Mouse (Mus musculus): ENCODE data around the gene Ndrg3. TPM values are rescaled to one million over a fixed set of nuclear protein-coding genes. Genes with fewer than 3 reads are reported as not detected.

The Ndrg3 gene
- total RNA-seq, 2 experiments from 2014 or later: 61.0 to 87.7 TPM

Other genes starting within 250 kb of the Ndrg3 start
- 10 to 100 TPM; 52.0 to 58.6 TPM for gene Myl9, start 216.6 kb downstream of the Ndrg3 start, total RNA-seq (2021)
- 1 to 10 TPM; 2.0 to 2.1 TPM for gene Tgif2, start 152.0 kb downstream of the Ndrg3 start, total RNA-seq (2021)
- gene 4930518I15Rik, start 134.1 kb downstream of the Ndrg3 start, total RNA-seq (2021): 1 to 10 TPM; 2.5 to 3.8 TPM
- 100 to 1,000 TPM; 223 to 330 TPM for gene Rab5if, start 128.9 kb downstream of the Ndrg3 start, total RNA-seq (2021)
- gene Sla2, start 104.9 kb downstream of the Ndrg3 start, total RNA-seq (2021): under 1 TPM in 1 of 2 experiments, not detected in 1; 0.22 TPM
- gene Dsn1, start 15.1 kb upstream of the Ndrg3 start, total RNA-seq (2021): 1 to 10 TPM; 2.8 to 3.8 TPM
- gene Soga1, start 87.2 kb upstream of the Ndrg3 start, total RNA-seq (2021): 10 to 100 TPM; 31.4 to 36.2 TPM
- gene Tldc2, start 95.0 kb upstream of the Ndrg3 start, total RNA-seq (2021): not detected
- 10 to 100 TPM; 19.1 to 32.1 TPM for gene Samhd1, start 143.2 kb upstream of the Ndrg3 start, total RNA-seq (2021)
- 1 to 10 TPM; 2.8 to 3.7 TPM for gene Rbl1, start 212.5 kb upstream of the Ndrg3 start, total RNA-seq (2021)

Measured in adrenal gland, adult 18-20 months (tissue).